Mouse (Mus musculus) lung, embryonic 15.5 days (tissue): ENCODE measurements around the gene Fam189b. TPM values are rescaled to one million over a fixed set of nuclear protein-coding genes. Genes with fewer than 3 reads are reported as not detected.

Experiments
- ATAC-seq: fragments of 200-750 bp; cut with Nextera tagmentation; 2 replicates; pipeline ENCODE4 v1.8.0; 2017; ENCODE audit warnings: moderate number of reproducible peaks, borderline replicate concordance; ENCODE audit not compliant: low FRiP score, low TSS enrichment; ENCODE audit errors: extremely low read depth
- H3K27ac ChIP-seq: fragments of 300-500 bp; sonication (generic); 2 replicates; pipeline ENCODE4 v1.5.1; 2015; ENCODE audit warnings: moderate library complexity, mild to moderate bottlenecking, inconsistent platforms
- H3K27me3 ChIP-seq: fragments of 300-500 bp; sonication (generic); 2 replicates; pipeline ENCODE4 v1.6.1; 2015; ENCODE audit warnings: inconsistent platforms
- H3K36me3 ChIP-seq: fragments of 300-500 bp; sonication (generic); 2 replicates; pipeline ENCODE4 v1.6.1; 2015; ENCODE audit warnings: inconsistent platforms
- H3K4me1 ChIP-seq: fragments of 300-500 bp; sonication (generic); 2 replicates; pipeline ENCODE4 v1.6.1; 2015; ENCODE audit warnings: inconsistent platforms
- H3K4me2 ChIP-seq: fragments of 300-500 bp; sonication (generic); 2 replicates; pipeline ENCODE4 v1.6.1; 2015; ENCODE audit warnings: inconsistent platforms, mild to moderate bottlenecking, moderate library complexity
- H3K4me3 ChIP-seq: fragments of 300-500 bp; sonication (generic); 2 replicates; pipeline ENCODE4 v1.5.1; 2015; ENCODE audit warnings: mild to moderate bottlenecking, inconsistent platforms
- H3K9ac ChIP-seq: fragments of 300-500 bp; sonication (generic); 2 replicates; pipeline ENCODE4 v1.6.1; 2015; ENCODE audit warnings: inconsistent platforms
- H3K9me3 ChIP-seq: fragments of 300-500 bp; sonication (generic); 2 replicates; pipeline ENCODE4 v1.6.1; 2016; ENCODE audit warnings: inconsistent platforms
- WGBS: fragments of 180-500 bp; shearing (Covaris S2); methylation state at CpG from one replicate; pipeline ENCODE4 v1.1.7; 2015; 5-methylcytosine and 5-hydroxymethylcytosine counted together
- polyA plus RNA-seq: library from polyadenylated mRNA; unstranded; fragments of >200 nt; fragmentation: Nextera tagmentation; extraction: Ambion mirVana; gene quantifications from 2 replicates; pipeline ENCODE4 v1.2.1, GENCODE M21; 2015

The Fam189b gene
- polyA plus RNA-seq, 1 experiment from 2014 or later, result 18.4 TPM

DNA sequence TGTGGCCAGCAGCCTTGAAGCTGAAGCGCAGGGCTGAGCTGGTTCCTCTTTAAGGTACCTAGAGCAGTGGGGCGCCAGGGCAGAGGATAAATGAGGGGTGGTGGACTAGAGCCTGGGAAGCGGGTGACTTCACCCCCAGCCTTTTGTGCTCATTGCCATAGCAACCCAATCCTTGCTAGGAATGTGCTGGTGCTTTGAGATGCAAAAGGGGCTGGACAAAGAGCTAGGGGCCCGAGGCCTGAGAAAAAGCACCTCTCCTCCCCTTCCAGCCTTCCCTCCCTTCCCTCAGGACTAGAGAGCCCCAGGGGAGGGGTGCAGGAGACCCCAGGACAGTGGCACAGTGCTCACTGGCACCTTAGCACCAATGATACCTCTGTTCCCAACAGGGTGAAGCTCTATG, 43.0 kb downstream of the Fam189b start:
- peak overlapping the region; percentile 91 for H3K27ac ChIP-seq
- H3K9ac ChIP-seq, result peak overlapping the region; percentile 46; the same call in 1 of the 2 replicates

DNA sequence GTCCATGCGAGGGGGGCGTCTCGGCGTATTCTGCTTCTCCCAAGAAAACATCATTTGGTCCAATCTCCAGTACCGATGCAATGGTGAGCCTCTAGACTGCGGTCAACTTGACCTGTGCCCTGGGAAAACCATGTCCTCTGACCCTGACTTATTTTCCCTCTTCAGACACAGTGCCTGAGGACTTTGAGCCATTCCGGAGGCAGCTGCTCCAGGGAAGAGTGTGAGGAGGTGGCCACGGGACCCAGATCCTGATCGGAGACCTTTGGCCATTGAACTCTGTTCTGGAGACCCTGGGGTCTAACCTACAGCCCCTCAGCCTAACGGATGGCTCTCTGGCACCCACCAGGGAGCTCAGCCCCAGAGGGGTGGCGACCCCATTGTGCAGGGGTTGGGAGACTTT, 43.4 kb downstream of the Fam189b start:
- ATAC-seq, result no peak
- Histone ChIP-seq H3K4me2 (peak overlapping the region; percentile 83), H3K4me1 (peaks cover 29% of the 10 kb centered on the region), H3K36me3 (no peaks in the 10 kb centered on the region), H3K9me3 (no peaks in the 10 kb centered on the region), H3K27ac (peak overlapping the region; percentile 91), H3K27me3 (peaks cover 13% of the 10 kb centered on the region; the same call in 1 of the 2 replicates), H3K4me3 (peak overlapping the region; percentile 46), H3K9ac (peak overlapping the region; percentile 46)
- 36% methylated on average over 11 of the region's 11 CpGs for WGBS

More for the DNA sequence above, 43.0 kb downstream of the Fam189b start:
- no peak for ATAC-seq
- Histone ChIP-seq H3K4me1 (peaks cover 28% of the 10 kb centered on the region), H3K9me3 (no peaks in the 10 kb centered on the region), H3K36me3 (no peaks in the 10 kb centered on the region), H3K4me3 (peak overlapping the region; percentile 46), H3K27me3 (peaks cover 12% of the 10 kb centered on the region; the same call in 1 of the 2 replicates), H3K4me2 (peak overlapping the region; percentile 83)
- 43% methylated on average over 4 of the region's 4 CpGs for WGBS

DNA sequence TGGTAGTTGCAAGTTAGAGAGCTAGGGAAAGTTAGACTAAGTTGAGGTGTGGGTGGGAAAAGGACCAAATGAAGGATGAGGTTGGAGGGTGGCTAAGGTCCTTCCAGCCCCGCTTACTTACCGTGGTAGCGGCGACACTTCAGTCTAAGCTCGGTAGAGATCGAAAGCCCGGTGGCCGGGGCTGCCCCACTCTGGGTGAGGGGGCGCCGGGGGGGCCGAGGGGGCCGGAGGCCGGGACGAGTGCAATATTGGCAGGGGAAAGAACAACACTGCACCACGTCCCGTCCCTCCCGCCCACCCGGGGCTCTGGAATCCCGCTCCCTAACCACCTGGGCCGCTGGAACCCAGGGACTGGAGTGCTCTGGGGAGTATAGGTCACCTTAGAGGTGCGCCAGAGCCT, 44.0 kb downstream of the Fam189b start, which contains the start of gene Mtx1:
Gene Mtx1 (minus strand): TSS at position 189 of the 400 bp plus-strand sequence.
- Histone ChIP-seq H3K27ac (peak within 1 kb of the TSS; percentile 91), H3K4me3 (peak within 1 kb of the TSS; percentile 46), H3K4me1 (peaks cover 34% of the 10 kb centered on the region), H3K36me3 (no peaks in the 10 kb centered on the region), H3K9ac (peak within 1 kb of the TSS; percentile 46), H3K4me2 (peak within 1 kb of the TSS; percentile 83), H3K9me3 (no peaks in the 10 kb centered on the region), H3K27me3 (peaks cover 13% of the 10 kb centered on the region; the same call in 1 of the 2 replicates)
- no peak for ATAC-seq
- WGBS, result 1% methylated on average over 21 of the region's 21 CpGs

DNA sequence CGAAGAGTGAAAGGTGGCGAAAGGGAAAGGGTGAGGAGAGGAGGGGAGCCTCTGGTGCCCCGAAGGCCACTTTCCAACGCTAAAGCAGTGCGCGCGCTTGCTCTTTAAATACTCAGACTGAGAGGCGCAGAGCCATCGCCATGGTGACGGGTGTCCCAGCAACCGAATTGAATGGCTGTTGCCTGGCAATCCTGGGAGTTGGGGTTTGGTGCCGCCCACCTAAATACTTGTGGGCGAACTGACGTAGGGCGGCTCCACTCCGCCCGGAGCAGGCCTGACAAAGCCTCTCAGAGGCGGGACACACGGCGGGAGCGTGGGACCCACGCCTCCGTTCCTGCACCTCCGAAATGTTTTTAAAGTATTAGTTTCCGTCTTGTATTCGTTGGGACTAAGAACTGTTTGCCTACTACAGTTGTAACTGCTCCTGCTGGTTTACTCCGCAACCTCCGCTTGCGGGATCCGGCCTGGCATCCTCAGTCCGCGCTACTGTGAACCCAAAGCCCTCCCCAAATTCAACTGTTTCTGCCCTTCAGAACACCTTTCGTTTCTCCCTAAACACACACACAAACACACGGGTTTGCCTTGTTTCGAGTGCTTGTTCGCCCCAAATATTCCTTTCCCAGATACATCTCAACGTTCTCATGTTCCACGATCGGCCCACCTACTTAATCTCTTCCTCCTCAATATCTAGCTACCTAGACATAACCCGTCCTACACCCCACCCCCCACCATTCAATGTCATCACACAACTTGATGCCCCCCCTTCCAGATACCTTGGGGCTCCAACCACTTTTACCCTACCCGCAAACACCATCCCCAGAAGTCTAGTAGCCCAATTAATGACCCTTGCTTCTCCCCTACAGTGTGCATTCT, 44.6 kb downstream of the Fam189b start:
- ATAC-seq, result peak; percentile 73
- no peaks in the 10 kb centered on the region for H3K36me3 ChIP-seq
- no peaks in the 10 kb centered on the region for H3K9me3 ChIP-seq
- peak overlapping the region; percentile 46 for H3K4me3 ChIP-seq
- H3K27me3 ChIP-seq, result peaks cover 13% of the 10 kb centered on the region; the same call in 1 of the 2 replicates
- 5% methylated on average over 41 of the region's 41 CpGs for WGBS
- H3K27ac ChIP-seq, result peak overlapping the region; percentile 91
- H3K9ac ChIP-seq, result peak overlapping the region; percentile 46
- peak overlapping the region; percentile 83 for H3K4me2 ChIP-seq
- H3K4me1 ChIP-seq, result peaks cover 35% of the 10 kb centered on the region

DNA sequence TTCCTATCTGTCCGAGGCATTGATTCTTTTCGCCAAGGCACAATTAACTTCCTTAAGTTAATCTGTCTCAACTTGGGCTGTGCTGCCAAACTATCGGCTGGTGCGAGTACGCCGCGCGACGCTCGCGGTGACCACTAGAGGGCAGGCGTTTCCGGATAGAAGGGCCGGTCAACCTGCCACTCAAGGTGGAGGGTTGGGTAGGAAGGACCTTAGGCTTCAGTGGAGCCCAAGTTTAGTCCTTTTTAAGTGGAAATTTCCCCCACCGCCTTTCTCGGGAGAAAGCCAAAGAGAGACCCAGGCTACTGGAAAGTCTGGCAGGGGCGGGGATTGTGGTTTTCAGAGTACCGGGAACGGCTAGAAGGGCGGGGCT, 45.2 kb downstream of the Fam189b start:
- Histone ChIP-seq H3K27me3 (peaks cover 13% of the 10 kb centered on the region; the same call in 1 of the 2 replicates), H3K27ac (peak overlapping the region; percentile 91)

DNA sequence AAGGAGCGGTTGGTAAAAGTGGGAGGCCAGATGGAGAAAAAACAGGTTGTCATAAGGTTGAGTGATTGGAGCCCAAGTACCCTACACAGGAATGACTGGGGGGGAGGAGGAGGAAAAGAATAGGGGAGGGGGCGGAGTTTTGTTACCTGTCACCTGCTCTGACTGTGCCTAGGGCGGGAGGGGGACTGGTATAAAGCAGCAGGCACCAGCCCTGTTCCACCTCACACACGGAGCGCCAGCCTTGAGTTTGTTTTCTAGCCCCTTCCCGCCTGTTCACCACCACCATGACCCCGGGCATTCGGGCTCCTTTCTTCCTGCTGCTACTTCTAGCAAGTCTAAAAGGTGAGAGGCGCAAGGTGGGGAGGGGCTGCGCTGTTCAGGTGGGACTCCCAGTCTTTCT, 45.9 kb downstream of the Fam189b start, which contains the start of gene Muc1:
Gene Muc1 (plus strand): TSS at position 222 of the 400 bp plus-strand sequence.
- H3K4me1 ChIP-seq, result peaks cover 47% of the 10 kb centered on the region
- peak; percentile 13; the same call in 1 of the 2 replicates for ATAC-seq
- H3K9me3 ChIP-seq, result no peaks in the 10 kb centered on the region
- WGBS, result 24% methylated on average over 9 of the region's 10 CpGs
- peak within 1 kb of the TSS; percentile 83 for H3K4me2 ChIP-seq
- peak within 1 kb of the TSS; percentile 91 for H3K27ac ChIP-seq
- H3K4me3 ChIP-seq, result peak within 1 kb of the TSS; percentile 46
- peak within 1 kb of the TSS; percentile 46 for H3K9ac ChIP-seq
- H3K27me3 ChIP-seq, result peaks cover 13% of the 10 kb centered on the region; the same call in 1 of the 2 replicates
- no peaks in the 10 kb centered on the region for H3K36me3 ChIP-seq

More for the DNA sequence above, 45.2 kb downstream of the Fam189b start:
- WGBS, result under 1% methylated on average over 20 of the region's 20 CpGs
- peak overlapping the region; percentile 46 for H3K4me3 ChIP-seq
- peak; percentile 20; the same call in 1 of the 2 replicates for ATAC-seq
- peak overlapping the region; percentile 46; the same call in 1 of the 2 replicates for H3K9ac ChIP-seq
- H3K9me3 ChIP-seq, result no peaks in the 10 kb centered on the region
- no peaks in the 10 kb centered on the region for H3K36me3 ChIP-seq
- H3K4me2 ChIP-seq, result peak overlapping the region; percentile 83
- peaks cover 40% of the 10 kb centered on the region for H3K4me1 ChIP-seq

DNA sequence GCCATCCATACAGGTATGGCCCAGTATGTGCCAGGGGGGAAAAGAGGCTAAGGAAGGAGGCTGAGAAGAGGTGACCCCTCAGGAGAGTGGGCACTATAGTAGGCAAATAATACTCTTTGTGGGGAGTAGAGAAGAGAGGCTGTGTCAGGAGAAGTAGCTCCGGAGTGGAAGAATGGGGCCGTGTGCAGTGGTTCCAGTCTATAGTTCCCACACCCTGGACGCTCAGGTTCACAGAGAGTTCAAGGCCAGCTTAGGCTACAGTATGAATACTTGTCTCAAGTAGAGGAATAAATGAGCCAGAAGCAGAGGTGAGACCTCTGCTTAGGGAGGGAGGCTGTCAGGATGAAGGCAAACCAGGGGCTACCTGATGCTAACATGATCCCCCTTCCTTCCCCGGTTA, 46.3 kb downstream of the Fam189b start:
- H3K4me2 ChIP-seq, result peak overlapping the region; percentile 83
- H3K4me1 ChIP-seq, result peaks cover 51% of the 10 kb centered on the region
- H3K27ac ChIP-seq, result peak overlapping the region; percentile 91
- H3K4me3 ChIP-seq, result peak overlapping the region; percentile 46
- H3K9me3 ChIP-seq, result no peaks in the 10 kb centered on the region
- H3K27me3 ChIP-seq, result peaks cover 13% of the 10 kb centered on the region; the same call in 1 of the 2 replicates
- H3K36me3 ChIP-seq, result no peaks in the 10 kb centered on the region
- no peak for ATAC-seq
- WGBS, result 41% methylated on average over 4 of the region's 4 CpGs
- peak overlapping the region; percentile 18; the same call in 1 of the 2 replicates for H3K9ac ChIP-seq

DNA sequence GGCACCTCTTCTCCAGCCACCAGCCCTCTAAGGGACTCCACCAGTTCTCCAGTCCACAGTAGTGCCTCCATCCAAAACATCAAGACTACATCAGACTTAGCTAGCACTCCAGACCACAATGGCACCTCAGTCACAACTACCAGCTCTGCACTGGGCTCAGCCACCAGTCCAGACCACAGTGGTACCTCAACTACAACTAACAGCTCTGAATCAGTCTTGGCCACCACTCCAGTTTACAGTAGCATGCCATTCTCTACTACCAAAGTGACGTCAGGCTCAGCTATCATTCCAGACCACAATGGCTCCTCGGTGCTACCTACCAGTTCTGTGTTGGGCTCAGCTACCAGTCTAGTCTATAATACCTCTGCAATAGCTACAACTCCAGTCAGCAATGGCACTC, 47.6 kb downstream of the Fam189b start:
- no peaks in the 10 kb centered on the region for H3K9me3 ChIP-seq
- peak overlapping the region; percentile 46 for H3K4me3 ChIP-seq
- H3K27ac ChIP-seq, result no peak overlapping the region
- H3K27me3 ChIP-seq, result peaks cover 13% of the 10 kb centered on the region; the same call in 1 of the 2 replicates
- 61% methylated on average over 2 of the region's 2 CpGs for WGBS
- no peak for ATAC-seq
- H3K4me1 ChIP-seq, result peaks cover 49% of the 10 kb centered on the region
- peak overlapping the region; percentile 83 for H3K4me2 ChIP-seq
- no peak overlapping the region for H3K9ac ChIP-seq
- no peaks in the 10 kb centered on the region for H3K36me3 ChIP-seq

DNA sequence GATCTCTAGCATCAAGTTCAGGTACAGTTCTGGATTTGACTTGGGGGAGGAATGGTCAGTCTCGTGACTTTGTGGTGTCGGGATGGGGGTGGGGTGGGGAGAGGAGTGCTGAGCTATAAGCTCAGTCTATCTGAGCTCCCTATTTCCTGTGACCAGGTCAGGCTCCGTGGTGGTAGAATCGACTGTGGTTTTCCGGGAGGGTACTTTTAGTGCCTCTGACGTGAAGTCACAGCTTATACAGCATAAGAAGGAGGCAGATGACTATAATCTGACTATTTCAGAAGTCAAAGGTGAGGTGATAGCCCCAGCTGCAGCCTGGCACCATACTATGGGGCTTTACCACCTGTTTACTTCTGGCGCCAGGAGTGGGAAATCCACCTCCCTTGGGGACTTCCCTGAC, 48.4 kb downstream of the Fam189b start:
- WGBS, result 43% methylated on average over 7 of the region's 7 CpGs
- no peaks in the 10 kb centered on the region for H3K9me3 ChIP-seq
- no peak for ATAC-seq
- no peaks in the 10 kb centered on the region for H3K36me3 ChIP-seq
- peaks cover 49% of the 10 kb centered on the region for H3K4me1 ChIP-seq
- peak overlapping the region; percentile 86 for H3K27ac ChIP-seq
- peak overlapping the region; percentile 46 for H3K4me3 ChIP-seq
- H3K4me2 ChIP-seq, result peak overlapping the region; percentile 83
- H3K9ac ChIP-seq, result peak overlapping the region; percentile 17; the same call in 1 of the 2 replicates
- H3K27me3 ChIP-seq, result peaks cover 13% of the 10 kb centered on the region; the same call in 1 of the 2 replicates

DNA sequence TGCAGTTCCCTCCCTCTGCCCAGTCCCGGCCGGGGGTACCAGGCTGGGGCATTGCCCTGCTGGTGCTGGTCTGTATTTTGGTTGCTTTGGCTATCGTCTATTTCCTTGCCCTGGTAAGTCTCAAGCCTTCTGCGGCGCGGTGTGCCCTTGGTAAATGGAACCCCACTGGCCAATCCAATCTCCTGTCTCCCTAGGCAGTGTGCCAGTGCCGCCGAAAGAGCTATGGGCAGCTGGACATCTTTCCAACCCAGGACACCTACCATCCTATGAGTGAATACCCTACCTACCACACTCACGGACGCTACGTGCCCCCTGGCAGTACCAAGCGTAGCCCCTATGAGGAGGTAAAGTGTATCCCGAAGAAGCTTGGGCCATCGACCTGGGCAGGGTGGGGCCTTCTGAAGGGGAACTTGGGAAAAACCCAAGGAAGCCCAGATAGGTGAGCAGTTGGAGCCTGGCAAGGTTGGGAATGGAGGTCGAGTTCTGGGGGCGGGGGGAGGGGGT, 48.9 kb downstream of the Fam189b start:
- peak overlapping the region; percentile 46 for H3K4me3 ChIP-seq
- no peak for ATAC-seq
- WGBS, result 64% methylated on average over 16 of the region's 16 CpGs
- H3K4me2 ChIP-seq, result peak overlapping the region; percentile 83
- peaks cover 44% of the 10 kb centered on the region for H3K4me1 ChIP-seq
- H3K9me3 ChIP-seq, result no peaks in the 10 kb centered on the region
- no peaks in the 10 kb centered on the region for H3K36me3 ChIP-seq
- H3K9ac ChIP-seq, result peak overlapping the region; percentile 17; the same call in 1 of the 2 replicates
- peaks cover 13% of the 10 kb centered on the region; the same call in 1 of the 2 replicates for H3K27me3 ChIP-seq
- peak overlapping the region; percentile 86 for H3K27ac ChIP-seq

DNA sequence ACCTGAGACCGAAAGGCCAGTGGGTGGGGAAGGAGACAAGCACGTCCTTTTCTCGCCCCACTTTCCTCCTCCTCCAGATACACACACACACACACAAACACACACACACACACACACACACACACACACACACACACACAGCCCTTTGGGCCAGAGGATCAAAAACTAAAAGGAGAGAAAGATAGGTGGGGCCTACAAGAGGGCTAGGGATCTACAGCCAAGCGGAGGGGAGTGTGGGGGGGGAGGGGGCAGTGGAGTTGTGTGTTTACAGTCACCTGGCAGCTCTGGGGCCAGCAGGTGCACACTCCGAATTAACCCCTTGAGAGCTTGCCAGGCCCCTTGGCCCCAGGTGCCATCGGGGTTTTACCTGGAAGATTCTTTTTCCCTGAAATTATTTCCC, 49.7 kb downstream of the Fam189b start:
- WGBS, result 52% methylated on average over 6 of the region's 6 CpGs
- no peaks in the 10 kb centered on the region; the same call in 1 of the 2 replicates for H3K36me3 ChIP-seq
- peak overlapping the region; percentile 83 for H3K4me2 ChIP-seq
- H3K9ac ChIP-seq, result no peak overlapping the region
- H3K4me3 ChIP-seq, result peak overlapping the region; percentile 46
- H3K27me3 ChIP-seq, result peaks cover 13% of the 10 kb centered on the region; the same call in 1 of the 2 replicates
- peaks cover 36% of the 10 kb centered on the region for H3K4me1 ChIP-seq
- H3K9me3 ChIP-seq, result no peaks in the 10 kb centered on the region
- ATAC-seq, result no peak
- H3K27ac ChIP-seq, result peak overlapping the region; percentile 86
